Mouse (Mus musculus) E14TG2a.4 (cell line): ENCODE measurements around the gene Tbc1d9b.

Experiments
- CTCF ChIP-seq: conservative IDR thresholded peaks from 2 replicates; pipeline ENCODE4 v1.5.1; 2014; ENCODE audit warnings: low read length
- NANOG ChIP-seq: IDR thresholded peaks from 2 replicates; pipeline ENCODE4 v1.6.1; 2014; ENCODE audit warnings: borderline replicate concordance, low read length, mixed read lengths

DNA sequence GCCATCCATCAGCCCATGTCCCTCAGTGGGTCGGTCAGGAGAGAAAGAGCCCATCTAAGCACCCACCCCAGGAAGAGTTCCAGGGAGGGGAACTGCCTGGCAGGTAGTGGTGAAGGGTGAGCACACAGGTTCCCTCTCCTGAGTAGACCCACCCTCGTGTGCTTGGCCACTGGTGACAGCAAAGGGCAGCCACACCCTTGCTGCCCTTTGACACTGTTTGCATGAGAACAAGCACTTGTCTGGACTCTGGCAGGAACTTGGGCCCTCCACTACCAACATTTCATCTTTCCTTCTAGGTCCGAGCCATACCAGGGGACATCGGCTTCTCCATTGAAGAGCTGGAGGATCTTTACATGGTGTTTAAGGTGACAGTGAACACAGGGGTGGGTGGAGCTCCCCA lies 28.2 kb downstream of the Tbc1d9b start:
- TF ChIP-seq CTCF, result no peak
- no peak for TF ChIP-seq NANOG
